Mouse (Mus musculus) spleen, adult 2 months (tissue): ENCODE results near the gene Rpl3. TPM values are rescaled to one million over a fixed set of nuclear protein-coding genes. Genes with fewer than 3 reads are reported as not detected.

Experiments
- DNase-seq, 2 experiments: peaks; one replicate each; pipeline versions ENCODE4 v3.0.0 to v3.0.0-alpha.2; 2012 to 2021; ENCODE audit warnings: low spot score in 2 of 2, low read depth in 1 of 2
- H3K27ac ChIP-seq: fragments of 200-500 bp; 2 replicates; pipeline ENCODE4 v1.5.1; 2012; ENCODE audit warnings: low read length, inconsistent platforms; ENCODE audit not compliant: insufficient read depth
- H3K27me3 ChIP-seq: fragments of 200-500 bp; 2 replicates; pipeline ENCODE4 v1.6.1; 2012; ENCODE audit warnings: mild to moderate bottlenecking, moderate library complexity, low read length, inconsistent platforms; ENCODE audit not compliant: control insufficient read depth, insufficient read depth
- H3K36me3 ChIP-seq: fragments of 200-500 bp; 2 replicates; pipeline ENCODE4 v1.6.1; 2012; ENCODE audit warnings: mild to moderate bottlenecking, low read length, inconsistent platforms; ENCODE audit not compliant: control insufficient read depth, insufficient read depth
- H3K4me1 ChIP-seq: fragments of 200-500 bp; 2 replicates; pipeline ENCODE4 v1.6.1; 2011; ENCODE audit warnings: inconsistent platforms; ENCODE audit not compliant: control insufficient read depth, insufficient read depth, insufficient read length
- H3K4me3 ChIP-seq: fragments of 200-500 bp; 2 replicates; pipeline ENCODE4 v1.5.1; 2011; ENCODE audit warnings: mild to moderate bottlenecking, inconsistent platforms; ENCODE audit not compliant: insufficient read depth, insufficient read length; ENCODE audit errors: extremely low read depth
- CTCF ChIP-seq: fragments of 200-500 bp; IDR thresholded peaks from 2 replicates; pipeline ENCODE4 v1.5.1; 2011; ENCODE audit warnings: mild to moderate bottlenecking, inconsistent platforms; ENCODE audit not compliant: insufficient read depth, insufficient read length, insufficient replicate concordance; ENCODE audit errors: extremely low read depth
- POLR2A ChIP-seq: fragments of 200-500 bp; IDR thresholded peaks from 2 replicates; pipeline ENCODE4 v1.6.1; 2011; ENCODE audit warnings: low read depth, low read length, inconsistent platforms
- WGBS: fragments of 180-500 bp; shearing (Covaris S2); methylation state at CpG from one replicate; pipeline ENCODE4 v1.1.7; 2018; 5-methylcytosine and 5-hydroxymethylcytosine counted together
- polyA plus RNA-seq: library from polyadenylated mRNA; depleted of rRNA; stranded (reverse); fragments of >200 nt; gene quantifications from 2 replicates; pipeline ENCODE4 v1.2.3, GENCODE M21; 2012

Rpl3 gene
- polyA plus RNA-seq, 1 experiment, result 833 TPM

DNA sequence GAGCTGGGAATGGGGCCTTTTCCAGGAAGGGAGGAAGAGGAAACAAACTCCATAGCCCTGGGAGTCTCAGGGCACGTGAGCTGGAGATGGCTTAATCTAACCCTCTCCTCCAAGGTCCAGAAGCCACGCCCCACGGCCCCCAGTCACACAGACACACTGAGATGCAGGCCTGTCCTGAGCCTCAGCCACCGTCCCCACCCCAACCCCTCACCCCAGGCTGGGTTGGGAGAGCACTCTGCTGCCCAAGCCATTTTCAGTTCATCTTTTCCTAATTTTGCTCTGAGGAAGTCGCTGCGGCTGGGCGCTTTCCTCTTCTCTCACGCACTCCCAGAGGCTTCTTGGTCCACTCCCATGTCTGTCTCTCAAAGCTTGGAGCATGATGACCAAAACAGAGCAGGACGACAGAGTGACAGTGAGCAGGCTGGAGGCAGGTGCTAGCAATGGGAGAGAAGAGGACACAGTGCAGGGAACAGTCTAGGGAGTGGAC is 19.7 kb downstream of the Rpl3 start:
- DNase-seq, result peak in 1 of 2 experiments; percentile 27
- WGBS, result 11% methylated on average over 9 of the region's 9 CpGs

DNA sequence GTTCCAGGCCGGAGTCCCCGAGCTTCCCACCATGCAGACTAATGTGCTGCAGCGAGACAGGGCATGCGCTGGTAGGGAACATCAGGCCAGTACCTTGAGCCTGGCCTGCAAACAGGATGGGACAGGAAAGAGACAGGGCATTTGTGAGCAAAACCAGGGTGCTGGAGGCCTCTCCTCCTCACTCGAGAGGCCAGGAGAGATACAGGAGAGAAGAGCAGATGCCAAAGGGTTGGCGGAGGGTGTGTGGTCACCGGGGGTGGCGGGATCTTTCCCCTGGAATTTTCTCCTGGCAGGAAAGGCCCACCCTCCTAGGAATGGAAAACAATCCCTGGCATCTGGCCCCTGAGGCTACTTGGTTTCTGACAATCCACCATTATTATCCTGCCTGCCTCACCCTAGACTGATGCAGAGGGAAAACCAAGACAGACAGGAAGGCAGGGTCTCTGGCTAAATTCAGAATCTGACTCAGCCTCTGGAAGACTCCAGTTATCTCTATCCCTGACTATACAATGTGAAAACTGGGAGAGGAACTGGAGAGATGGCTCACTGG is 21.5 kb downstream of the Rpl3 start:
- DNase-seq, result no peak

More for the DNA sequence above, 19.7 kb downstream of the Rpl3 start:
- H3K36me3 ChIP-seq, result peaks cover 1% of the 10 kb centered on the region
- no peaks in the 10 kb centered on the region for H3K27me3 ChIP-seq
- H3K4me3 ChIP-seq, result no peak overlapping the region
- TF ChIP-seq POLR2A (no peak), CTCF (no peak)
- peak overlapping the region; percentile 43 for H3K27ac ChIP-seq
- peaks cover 4% of the 10 kb centered on the region; the same call in 1 of the 2 replicates for H3K4me1 ChIP-seq

DNA sequence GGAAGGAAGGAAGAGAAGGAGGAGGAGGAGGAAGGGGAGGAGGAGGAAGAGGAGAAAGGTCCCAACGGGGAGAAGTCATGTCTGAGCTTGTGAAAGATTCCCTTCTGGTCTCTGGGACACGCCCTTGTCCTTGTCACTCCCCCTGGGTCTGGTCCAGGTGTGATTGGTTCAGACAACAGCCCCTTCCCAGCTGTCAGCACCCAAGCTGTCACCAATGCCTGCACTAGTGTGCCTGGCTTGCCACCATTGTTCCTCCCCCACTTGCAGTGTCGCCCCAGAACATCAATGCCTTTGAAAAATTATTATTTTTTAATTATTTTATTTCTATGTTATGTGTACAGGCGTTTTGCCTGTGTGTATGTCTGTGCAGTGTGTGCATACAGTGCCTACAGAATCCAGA is 22.5 kb downstream of the Rpl3 start:
- Histone ChIP-seq H3K27ac (no peak overlapping the region), H3K27me3 (no peaks in the 10 kb centered on the region), H3K4me3 (no peak overlapping the region), H3K4me1 (peaks cover 4% of the 10 kb centered on the region; the same call in 1 of the 2 replicates), H3K36me3 (no peaks in the 10 kb centered on the region)
- DNase-seq, result no peak
- WGBS, result 60% methylated on average over 4 of the region's 4 CpGs
- no peak for TF ChIP-seq POLR2A
- TF ChIP-seq CTCF, result no peak

More for the DNA sequence above, 21.5 kb downstream of the Rpl3 start:
- WGBS, result 82% methylated on average over 8 of the region's 8 CpGs
- no peaks in the 10 kb centered on the region for H3K36me3 ChIP-seq
- H3K27me3 ChIP-seq, result no peaks in the 10 kb centered on the region
- TF ChIP-seq CTCF (no peak), POLR2A (no peak)
- no peak overlapping the region for H3K4me3 ChIP-seq
- H3K27ac ChIP-seq, result no peak overlapping the region
- peaks cover 4% of the 10 kb centered on the region; the same call in 1 of the 2 replicates for H3K4me1 ChIP-seq

DNA sequence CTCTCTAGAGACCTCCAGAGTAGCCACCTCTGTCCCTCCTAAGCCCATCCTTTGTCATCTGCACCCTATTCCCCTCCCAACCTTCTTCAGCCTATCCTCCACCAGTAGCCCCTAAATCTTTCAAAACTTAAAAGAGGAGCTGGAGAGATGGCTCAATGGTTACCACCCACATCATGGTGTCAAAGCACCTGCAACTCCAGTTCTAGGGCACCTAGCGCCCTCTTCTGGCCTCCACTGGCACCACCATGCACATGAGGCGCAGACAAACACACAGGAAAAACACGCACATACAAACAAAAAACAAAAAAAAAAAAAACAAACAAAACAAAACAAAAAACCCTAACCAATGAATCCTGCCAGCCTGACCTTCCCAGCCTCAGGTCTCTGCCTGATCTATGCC is 25.1 kb downstream of the Rpl3 start:
- Histone ChIP-seq H3K27me3 (no peaks in the 10 kb centered on the region), H3K4me1 (peaks cover under 1% of the 10 kb centered on the region; the same call in 1 of the 2 replicates), H3K27ac (no peak overlapping the region), H3K36me3 (no peaks in the 10 kb centered on the region), H3K4me3 (no peak overlapping the region)
- peak; percentile 20; the same call in 1 of the 2 replicates for TF ChIP-seq CTCF
- TF ChIP-seq POLR2A, result no peak
- DNase-seq, result no peak
- WGBS, result 76% methylated on average over 3 of the region's 3 CpGs

DNA sequence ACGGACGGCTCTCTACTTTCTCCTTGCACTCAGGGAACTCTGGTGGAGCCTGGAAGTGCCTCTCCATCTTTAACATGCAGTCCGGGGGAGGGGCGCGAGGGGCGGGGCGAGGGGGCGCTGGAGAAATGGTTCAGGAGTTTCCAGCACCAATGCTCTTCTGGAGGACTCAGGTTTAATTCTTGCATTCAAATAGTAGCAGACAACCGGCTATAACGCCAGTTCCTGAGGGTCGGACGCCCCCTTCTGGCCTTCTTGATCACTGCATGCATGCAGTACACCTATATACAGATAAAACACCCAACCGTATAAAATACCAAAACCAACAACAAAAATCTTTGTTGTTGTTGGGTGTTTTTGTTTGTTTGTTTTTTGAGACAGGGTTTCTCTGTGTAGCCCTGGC is 26.3 kb downstream of the Rpl3 start:
- Histone ChIP-seq H3K4me1 (no peaks in the 10 kb centered on the region), H3K27ac (no peak overlapping the region), H3K27me3 (no peaks in the 10 kb centered on the region), H3K4me3 (no peak overlapping the region), H3K36me3 (no peaks in the 10 kb centered on the region)
- peak; percentile 4; the same call in 1 of the 2 replicates for TF ChIP-seq CTCF
- no peak for TF ChIP-seq POLR2A
- DNase-seq, result no peak
- 51% methylated on average over 13 of the region's 13 CpGs for WGBS

DNA sequence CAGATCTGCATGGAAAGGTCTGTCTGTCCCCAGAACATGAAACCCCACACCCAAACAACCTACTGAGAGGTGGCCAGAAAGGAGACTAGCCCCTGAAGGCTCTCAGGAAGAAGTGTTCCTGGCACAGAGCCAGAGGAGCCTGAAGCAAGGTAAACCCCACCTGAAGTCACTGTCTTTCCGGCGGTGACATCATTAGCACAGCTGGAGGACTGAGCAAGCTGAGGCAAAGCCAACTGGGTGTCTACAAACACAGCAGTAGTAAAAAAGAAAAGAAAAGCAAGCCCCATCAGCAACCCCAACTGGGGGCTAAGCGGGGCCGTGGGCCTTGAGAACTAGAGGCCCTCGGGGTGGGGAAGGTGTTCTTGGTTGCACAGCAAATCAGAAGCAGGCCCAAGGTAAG is 26.7 kb downstream of the Rpl3 start:
- H3K4me3 ChIP-seq, result no peak overlapping the region
- H3K4me1 ChIP-seq, result no peaks in the 10 kb centered on the region
- no peak for DNase-seq
- H3K27me3 ChIP-seq, result no peaks in the 10 kb centered on the region
- H3K27ac ChIP-seq, result no peak overlapping the region
- TF ChIP-seq POLR2A (no peak), CTCF (no peak)
- no peaks in the 10 kb centered on the region for H3K36me3 ChIP-seq
- 94% methylated on average over 5 of the region's 5 CpGs for WGBS

DNA sequence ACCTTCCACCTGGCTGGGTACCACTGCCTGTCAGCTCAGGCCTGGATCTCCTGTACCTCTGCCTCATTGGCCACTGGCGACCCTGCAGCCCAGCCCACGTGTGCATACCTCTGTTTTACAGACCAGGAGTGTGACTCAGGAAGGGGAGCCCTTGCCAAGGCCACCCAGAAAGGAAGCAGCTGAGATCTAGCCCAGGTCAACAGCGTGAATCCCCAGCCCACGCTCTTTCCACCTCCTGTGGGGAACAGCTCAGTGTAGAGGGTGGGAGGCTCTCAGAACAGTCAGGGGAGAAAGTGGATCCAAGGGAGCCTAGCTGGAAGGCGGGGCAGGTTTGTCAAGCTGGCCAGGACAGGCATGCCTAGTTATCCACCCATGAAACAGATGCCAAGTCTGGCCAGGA is 28.8 kb downstream of the Rpl3 start:
- no peak overlapping the region for H3K4me3 ChIP-seq
- no peaks in the 10 kb centered on the region for H3K36me3 ChIP-seq
- no peaks in the 10 kb centered on the region for H3K27me3 ChIP-seq
- DNase-seq, result no peak
- no peaks in the 10 kb centered on the region for H3K4me1 ChIP-seq
- 48% methylated on average over 5 of the region's 5 CpGs for WGBS
- no peak for TF ChIP-seq POLR2A
- TF ChIP-seq CTCF, result no peak
- no peak overlapping the region for H3K27ac ChIP-seq
